Mouse (Mus musculus): ENCODE results near the gene Hsd17b14.

The Hsd17b14 gene

GRCm38 (mm10) chr7:45609511-45609910, 54.8 kb downstream of the Hsd17b14 start:
- no peak for DNase-seq

GRCm38 (mm10) chr7:45616277-45616676, 61.6 kb downstream of the Hsd17b14 start:
- no peak for DNase-seq

DNA sequence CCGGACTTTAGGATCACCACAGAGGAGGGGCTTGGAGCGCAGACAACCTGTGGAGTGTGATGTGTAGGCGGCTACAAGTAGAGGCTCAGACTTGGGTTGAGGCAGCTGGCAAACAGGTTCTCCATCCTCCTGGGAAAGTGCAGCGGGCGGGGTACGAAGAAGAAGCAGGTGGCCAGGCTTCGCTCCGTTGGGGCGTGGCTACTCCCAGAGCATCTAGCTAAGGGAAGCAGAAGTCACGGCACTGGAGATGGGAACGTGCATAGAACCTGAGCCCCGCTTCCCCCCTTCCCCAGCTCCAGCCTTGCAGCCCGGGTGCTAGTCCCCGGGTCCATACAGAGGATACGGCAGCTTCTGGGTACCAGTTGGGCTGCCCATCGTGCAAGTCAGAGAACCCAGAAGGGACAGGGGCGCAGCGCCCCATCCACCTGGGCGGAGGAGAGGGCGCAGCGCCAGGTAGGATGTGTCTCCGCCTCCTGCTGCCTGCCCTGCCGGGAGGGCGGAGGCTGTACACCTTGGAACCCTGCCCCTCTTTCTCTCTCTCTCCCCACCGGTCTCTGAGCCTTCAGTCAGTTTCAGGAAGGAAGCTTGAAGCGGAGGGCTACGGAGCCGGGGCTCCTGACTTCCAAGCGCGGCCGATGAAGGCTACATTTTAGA, 62.5 kb downstream of the Hsd17b14 start, which contains the start of gene Fut1:
Fut1 (plus strand) TSS at position 248 of the 654 bp plus-strand sequence.
- peak in 1 of 2 experiments; percentile 25 for DNase-seq

All from lung, adult 18-20 months (tissue).